Mouse (Mus musculus) lung, embryonic 14.5 days (tissue): ENCODE data around the gene Apoa1. TPM values are rescaled to one million over a fixed set of nuclear protein-coding genes. Genes with fewer than 3 reads are reported as not detected.

Experiments used
- ATAC-seq: fragments of 200-750 bp; cut with Nextera tagmentation; 2 replicates; pipeline ENCODE4 v1.8.0; 2017; ENCODE audit warnings: mild to moderate bottlenecking, moderate TSS enrichment, moderate library complexity; ENCODE audit not compliant: insufficient read depth
- DNase-seq: peaks from one replicate; pipeline ENCODE4 v3.0.0-alpha.2; 2015
- H3K27ac ChIP-seq: fragments of 300-500 bp; sonication (generic); 2 replicates; pipeline ENCODE4 v1.5.1; 2014; ENCODE audit warnings: low read depth, mild to moderate bottlenecking, moderate library complexity
- H3K27me3 ChIP-seq: fragments of 300-500 bp; sonication (generic); 2 replicates; pipeline ENCODE4 v1.6.1; 2014; ENCODE audit warnings: low read length, control low read depth; ENCODE audit not compliant: insufficient read depth
- H3K36me3 ChIP-seq: fragments of 300-500 bp; sonication (generic); 2 replicates; pipeline ENCODE4 v1.6.1; 2014; ENCODE audit warnings: control low read depth; ENCODE audit not compliant: insufficient read depth
- H3K4me1 ChIP-seq: fragments of 300-500 bp; sonication (generic); 2 replicates; pipeline ENCODE4 v1.6.1; 2014; ENCODE audit warnings: antibody characterized with exemption, control low read depth; ENCODE audit not compliant: insufficient read depth
- H3K4me2 ChIP-seq: fragments of 300-500 bp; sonication (generic); 2 replicates; pipeline ENCODE4 v1.6.1; 2014; ENCODE audit warnings: mild to moderate bottlenecking
- H3K4me3 ChIP-seq: fragments of 300-500 bp; sonication (generic); 2 replicates; pipeline ENCODE4 v1.5.1; 2014; ENCODE audit warnings: low read depth, low read length
- H3K9ac ChIP-seq: fragments of 300-500 bp; sonication (generic); 2 replicates; pipeline ENCODE4 v1.6.1; 2014
- H3K9me3 ChIP-seq: fragments of 300-500 bp; sonication (generic); 2 replicates; pipeline ENCODE4 v1.6.1; 2016; ENCODE audit warnings: low read depth, low read length, control low read depth
- CTCF ChIP-seq: IDR thresholded peaks from 2 replicates; pipeline ENCODE4 v1.5.1; 2016; ENCODE audit warnings: antibody characterized with exemption, low read depth
- WGBS: fragments of 180-500 bp; shearing (Covaris S2); extraction: QIAGEN DNeasy Blood & Tissue Kit; methylation state at CpG from one replicate; pipeline ENCODE4 v1.1.7; 2014; 5-methylcytosine and 5-hydroxymethylcytosine counted together
- polyA plus RNA-seq: library from polyadenylated mRNA; unstranded; fragments of >200 nt; fragmentation: Nextera tagmentation; extraction: Ambion mirVana; gene quantifications from 2 replicates; pipeline ENCODE4 v1.2.1, GENCODE M21; 2014

Gene Apoa1
- polyA plus RNA-seq, 1 experiment from 2014 or later = 2.0 TPM

DNA sequence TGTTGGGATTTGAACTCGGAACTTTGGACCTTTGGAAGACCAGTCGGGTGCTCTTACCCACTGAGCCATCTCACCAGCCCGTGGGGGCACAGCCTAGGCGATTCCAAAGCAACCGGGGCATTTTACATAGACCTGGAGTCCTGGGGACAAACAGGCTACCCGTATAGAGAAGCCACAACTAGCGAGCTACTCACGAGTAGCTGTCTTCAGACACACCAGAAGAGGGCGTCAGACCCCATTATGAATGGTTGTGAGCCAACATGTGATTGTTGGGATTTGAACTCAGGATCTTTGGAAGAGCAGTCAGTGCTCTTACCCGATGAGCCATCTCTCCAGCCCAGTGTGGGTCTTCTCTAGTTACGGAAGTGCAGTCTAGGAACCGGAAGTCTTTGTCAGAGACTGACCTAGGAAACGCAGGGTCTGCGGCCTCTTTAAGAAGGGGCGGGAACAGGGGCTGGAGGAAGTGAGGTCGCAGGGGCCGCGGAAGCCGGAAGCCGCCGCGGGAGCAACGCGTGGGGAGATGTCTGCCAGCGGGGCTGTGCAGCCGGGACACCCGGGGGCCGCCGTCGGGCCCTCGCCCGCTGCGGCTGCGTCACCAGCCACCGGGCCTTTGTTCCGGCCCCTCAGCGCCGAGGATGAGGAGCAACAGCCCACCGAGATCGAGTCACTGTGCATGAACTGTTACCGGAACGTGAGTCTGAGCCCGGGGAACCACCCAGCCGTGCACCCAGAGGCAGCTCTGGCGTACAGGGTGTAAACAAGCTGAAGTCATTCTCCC is 44.5 kb downstream of the Apoa1 start, which contains the start of gene Zpr1:
Zpr1 (plus strand) TSS at position 388 of the 778 bp plus-strand sequence.
- Histone ChIP-seq H3K27me3 (no peaks in the 10 kb centered on the region), H3K27ac (peak within 1 kb of the TSS; percentile 75), H3K4me1 (no peaks in the 10 kb centered on the region), H3K36me3 (peaks cover 31% of the 10 kb centered on the region), H3K9me3 (no peaks in the 10 kb centered on the region), H3K4me2 (peak within 1 kb of the TSS; percentile 80), H3K9ac (peak within 1 kb of the TSS; percentile 66), H3K4me3 (peak within 1 kb of the TSS; percentile 81)
- WGBS = 4% methylated on average over 45 of the region's 45 CpGs
- peak; percentile 95 for DNase-seq
- peak; percentile 56 for TF ChIP-seq CTCF
- peak; percentile 97 for ATAC-seq

GRCm38 (mm10) chr9:46274494-46274893 is 46.1 kb downstream of the Apoa1 start:
- Histone ChIP-seq H3K27me3 (no peaks in the 10 kb centered on the region), H3K27ac (no peak overlapping the region), H3K9ac (no peak overlapping the region), H3K4me2 (no peak overlapping the region), H3K4me1 (no peaks in the 10 kb centered on the region), H3K36me3 (peaks cover 43% of the 10 kb centered on the region), H3K4me3 (no peak overlapping the region), H3K9me3 (no peaks in the 10 kb centered on the region)
- ATAC-seq (no peak), DNase-seq (no peak)
- TF ChIP-seq CTCF = no peak
- 72% methylated on average over 9 of the region's 9 CpGs for WGBS

Other genes with a start within 250 kb of the Apoa1 start
- gene Pafah1b2, start 215.9 kb upstream of the Apoa1 start, polyA plus RNA-seq = 179 and 184 TPM in 2 replicates
- 14.1 and 15.7 TPM in 2 replicates for gene Sik3, start 215.8 kb upstream of the Apoa1 start, polyA plus RNA-seq
- not detected in 2 replicates for gene Apoc3, start 7.1 kb downstream of the Apoa1 start, polyA plus RNA-seq
- not detected in 2 replicates for gene Apoa4, start 12.1 kb downstream of the Apoa1 start, polyA plus RNA-seq
- not detected in 2 replicates for gene Apoa5, start 40.1 kb downstream of the Apoa1 start, polyA plus RNA-seq
- 56.0 and 61.8 TPM in 2 replicates for gene Zpr1, start 44.5 kb downstream of the Apoa1 start, polyA plus RNA-seq
- 27.1 and 27.6 TPM in 2 replicates for gene Bud13, start 54.4 kb downstream of the Apoa1 start, polyA plus RNA-seq
- gene 4931429L15Rik, start 91.4 kb downstream of the Apoa1 start, polyA plus RNA-seq = not detected in 2 replicates